Mouse (Mus musculus) ES-E14 (cell line): ENCODE measurements around the gene Actr6.

Experiments used
- CHD2 ChIP-seq: IDR thresholded peaks from 2 replicates; pipeline ENCODE4 v1.6.1; 2014; ENCODE audit warnings: mild to moderate bottlenecking, low read depth, low read length, inconsistent platforms
- HCFC1 ChIP-seq: IDR thresholded peaks from 2 replicates; pipeline ENCODE4 v1.6.1; 2012; ENCODE audit warnings: low read length, inconsistent platforms, borderline replicate concordance; ENCODE audit not compliant: insufficient read depth
- MAFK ChIP-seq: IDR thresholded peaks from 2 replicates; pipeline ENCODE4 v1.6.1; 2014; ENCODE audit warnings: mild to moderate bottlenecking, low read depth, low read length, inconsistent platforms; ENCODE audit not compliant: insufficient read depth
- ZC3H11A ChIP-seq: IDR thresholded peaks from 2 replicates; pipeline ENCODE4 v1.6.1; 2012; ENCODE audit warnings: low read depth, mild to moderate bottlenecking, inconsistent platforms, low read length, borderline replicate concordance
- ZNF384 ChIP-seq: IDR thresholded peaks from 2 replicates; pipeline ENCODE4 v1.6.1; 2012; ENCODE audit warnings: low read depth, low read length, inconsistent platforms

GRCm38 (mm10) chr10:89743266-89743665, 11.2 kb upstream of the Actr6 start:
- TF ChIP-seq CHD2 (no peak), ZC3H11A (no peak), HCFC1 (no peak), ZNF384 (no peak), MAFK (no peak)
